Mouse (Mus musculus): Measurements from ENCODE around the gene Ssmem1. TPM values are rescaled to one million over a fixed set of nuclear protein-coding genes. Genes with fewer than 3 reads are reported as not detected.

Gene Ssmem1
- polyA plus RNA-seq, 1 experiment, result not detected

DNA sequence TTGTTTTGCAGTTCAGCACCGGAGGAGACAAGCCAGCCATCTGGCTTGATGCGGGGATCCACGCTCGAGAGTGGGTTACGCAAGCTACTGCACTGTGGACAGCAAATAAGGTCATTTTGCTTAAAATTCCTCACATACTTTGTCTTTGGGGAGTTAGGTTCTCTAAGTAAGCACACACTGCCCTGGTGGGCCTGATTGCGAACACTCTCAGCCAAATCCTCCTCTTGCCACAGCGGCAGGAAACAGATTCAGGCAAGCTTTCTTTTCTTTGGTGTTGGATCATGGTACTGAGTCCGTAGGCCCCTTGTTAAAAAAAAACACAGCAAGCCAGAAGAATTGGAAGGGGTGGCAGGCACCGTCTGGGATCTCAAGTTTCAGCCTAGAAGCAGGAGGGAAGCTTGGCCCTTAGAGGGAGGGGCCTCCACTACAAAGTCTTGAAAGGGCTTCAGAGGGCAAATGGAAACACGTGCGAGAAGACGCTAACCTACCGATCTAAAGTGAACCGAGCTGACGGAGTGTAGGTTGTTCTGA, 39.6 kb downstream of the Ssmem1 start:
- TF ChIP-seq POLR2A (IDR thresholded peaks at IDR 0.05; ENCODE audit: insufficient read depth, low read length) (no peak), CTCF (IDR thresholded peaks at IDR 0.05; ENCODE audit: low read depth, low read length) (no peak), EP300 (IDR thresholded peaks at IDR 0.05; ENCODE audit: insufficient read depth, low read depth, low read length) (no peak)
- Histone ChIP-seq H3K9ac (ENCODE audit: low read depth, poor library complexity, severe bottlenecking) (peak overlapping the region; percentile 15; the same call in 1 of the 2 replicates), H3K27ac (ENCODE audit: insufficient read depth, low read length) (peak overlapping the region; percentile 53; the same call in 1 of the 2 replicates), H3K4me3 (ENCODE audit: low read depth, low read length) (no peak overlapping the region), H3K27me3 (ENCODE audit: control insufficient read depth, insufficient read depth, low read length, poor library complexity, severe bottlenecking) (no peaks in the 10 kb centered on the region), H3K9me3 (replicated peaks; ENCODE audit: control insufficient read depth, insufficient read depth, low read length, poor library complexity, severe bottlenecking) (no peaks in the 10 kb centered on the region), H3K36me3 (ENCODE audit: control insufficient read depth, insufficient read depth, low read length, poor library complexity, severe bottlenecking) (no peaks in the 10 kb centered on the region), H3K4me1 (ENCODE audit: control insufficient read depth, insufficient read depth, low read length) (no peaks in the 10 kb centered on the region)

DNA sequence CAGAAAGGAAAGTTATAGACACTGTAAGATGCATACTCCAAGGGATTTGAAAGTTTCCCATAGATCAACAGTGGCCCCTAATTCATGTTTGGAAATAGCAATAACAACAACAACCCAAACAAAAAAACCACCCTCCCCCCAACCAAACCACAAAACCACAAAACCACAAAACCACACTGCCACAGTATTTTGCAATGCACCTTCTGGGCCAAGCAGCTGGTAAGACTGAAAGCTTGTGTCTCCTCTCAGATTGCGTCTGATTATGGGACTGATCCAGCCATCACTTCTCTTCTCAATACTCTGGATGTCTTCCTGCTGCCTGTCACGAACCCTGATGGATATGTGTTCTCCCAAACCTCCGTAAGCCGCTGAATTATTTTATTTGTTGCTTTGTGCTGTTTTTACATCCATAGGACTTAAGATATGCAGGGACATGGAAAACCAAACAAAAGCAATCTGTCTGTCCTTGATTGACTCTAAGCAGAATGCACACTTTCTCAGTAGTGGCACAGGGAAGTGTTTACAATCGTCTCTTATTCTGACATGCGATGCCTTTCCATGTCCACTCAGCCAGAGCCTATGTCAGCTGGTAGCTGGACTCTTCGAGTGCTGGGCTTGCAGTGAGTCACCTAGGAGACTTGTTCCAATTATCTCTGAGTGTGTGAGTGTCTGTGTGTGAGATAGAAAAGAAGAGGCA, 41.0 kb downstream of the Ssmem1 start:
- Histone ChIP-seq H3K36me3 (ENCODE audit: control insufficient read depth, insufficient read depth, low read length, poor library complexity, severe bottlenecking) (no peaks in the 10 kb centered on the region), H3K4me1 (ENCODE audit: control insufficient read depth, insufficient read depth, low read length) (no peaks in the 10 kb centered on the region), H3K27ac (ENCODE audit: insufficient read depth, low read length) (no peak overlapping the region), H3K9ac (ENCODE audit: low read depth, poor library complexity, severe bottlenecking) (no peak overlapping the region), H3K4me3 (ENCODE audit: low read depth, low read length) (no peak overlapping the region), H3K9me3 (replicated peaks; ENCODE audit: control insufficient read depth, insufficient read depth, low read length, poor library complexity, severe bottlenecking) (no peaks in the 10 kb centered on the region), H3K27me3 (ENCODE audit: control insufficient read depth, insufficient read depth, low read length, poor library complexity, severe bottlenecking) (no peaks in the 10 kb centered on the region)
- no peak for TF ChIP-seq CTCF (IDR thresholded peaks at IDR 0.05; ENCODE audit: low read depth, low read length)
- no peak for TF ChIP-seq POLR2A (IDR thresholded peaks at IDR 0.05; ENCODE audit: insufficient read depth, low read length)
- TF ChIP-seq EP300 (IDR thresholded peaks at IDR 0.05; ENCODE audit: insufficient read depth, low read depth, low read length), result no peak

DNA sequence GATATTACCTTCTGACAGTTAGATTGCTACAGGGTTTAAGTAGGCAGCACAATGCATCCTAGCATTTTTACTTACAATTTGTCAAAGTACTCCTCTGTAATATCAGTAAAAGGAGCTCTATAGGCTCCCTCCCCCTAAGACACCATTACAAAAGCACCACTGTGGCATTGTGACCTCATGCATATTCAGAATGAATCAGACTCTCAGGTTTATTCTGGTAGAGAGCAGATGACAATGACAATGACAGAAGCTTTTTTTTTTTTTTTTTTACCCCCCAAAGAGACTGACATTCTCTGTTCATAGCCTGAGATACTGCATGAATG, 41.5 kb downstream of the Ssmem1 start:
- no peak for TF ChIP-seq POLR2A (IDR thresholded peaks at IDR 0.05; ENCODE audit: insufficient read depth, low read length)
- no peak for TF ChIP-seq EP300 (IDR thresholded peaks at IDR 0.05; ENCODE audit: insufficient read depth, low read depth, low read length)
- TF ChIP-seq CTCF (IDR thresholded peaks at IDR 0.05; ENCODE audit: low read depth, low read length), result no peak
- Histone ChIP-seq H3K9me3 (replicated peaks; ENCODE audit: control insufficient read depth, insufficient read depth, low read length, poor library complexity, severe bottlenecking) (no peaks in the 10 kb centered on the region), H3K27me3 (ENCODE audit: control insufficient read depth, insufficient read depth, low read length, poor library complexity, severe bottlenecking) (no peaks in the 10 kb centered on the region), H3K4me3 (ENCODE audit: low read depth, low read length) (no peak overlapping the region), H3K27ac (ENCODE audit: insufficient read depth, low read length) (no peak overlapping the region), H3K36me3 (ENCODE audit: control insufficient read depth, insufficient read depth, low read length, poor library complexity, severe bottlenecking) (no peaks in the 10 kb centered on the region), H3K4me1 (ENCODE audit: control insufficient read depth, insufficient read depth, low read length) (no peaks in the 10 kb centered on the region), H3K9ac (ENCODE audit: low read depth, poor library complexity, severe bottlenecking) (no peak overlapping the region)

DNA sequence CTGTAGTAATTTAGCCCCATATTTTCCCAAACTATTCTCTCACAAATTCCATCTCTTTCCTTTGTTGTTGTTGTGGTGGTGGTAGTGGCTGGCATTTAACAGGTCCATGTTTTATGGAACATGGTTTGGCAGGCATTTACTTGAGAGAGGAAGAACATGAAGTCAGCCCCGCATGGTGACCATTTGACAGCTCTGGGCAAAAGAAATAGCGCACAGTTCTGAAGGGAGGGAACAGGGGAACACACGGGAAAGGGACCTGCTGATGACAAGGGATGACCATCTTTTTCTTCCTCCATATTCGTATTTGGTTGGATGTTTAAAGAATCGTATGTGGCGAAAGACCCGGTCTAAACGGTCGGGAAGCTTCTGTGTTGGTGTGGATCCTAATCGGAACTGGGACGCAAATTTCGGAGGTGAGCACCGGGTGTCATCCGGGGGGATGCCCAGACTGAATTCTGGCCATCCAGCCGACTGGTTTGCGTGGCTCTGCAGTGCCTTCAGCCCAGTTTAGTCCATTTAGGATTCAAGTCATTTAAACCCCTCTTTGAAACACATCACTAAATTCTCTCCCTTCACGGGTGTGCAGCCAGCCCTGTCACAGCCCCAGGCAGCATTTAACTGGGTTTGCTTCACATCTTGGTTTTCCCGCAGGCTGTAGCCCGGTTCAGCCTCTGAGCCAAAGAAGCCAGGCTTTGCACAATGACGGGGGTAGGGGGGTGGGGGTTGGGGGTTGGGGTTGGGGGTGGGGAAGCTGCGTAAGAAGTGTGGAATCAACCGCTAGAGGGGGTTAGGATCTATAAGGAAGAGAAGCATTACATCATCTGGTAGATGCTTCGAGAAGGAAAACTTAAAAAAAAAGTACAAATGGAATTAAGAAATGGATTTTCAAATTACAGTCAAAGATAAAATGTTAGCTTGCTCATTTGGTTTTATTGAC, 42.3 kb downstream of the Ssmem1 start:
- no peak overlapping the region for H3K9ac ChIP-seq (ENCODE audit: low read depth, poor library complexity, severe bottlenecking)
- no peaks in the 10 kb centered on the region for H3K36me3 ChIP-seq (ENCODE audit: control insufficient read depth, insufficient read depth, low read length, poor library complexity, severe bottlenecking)
- H3K27ac ChIP-seq (ENCODE audit: insufficient read depth, low read length), result no peak overlapping the region
- TF ChIP-seq EP300 (IDR thresholded peaks at IDR 0.05; ENCODE audit: insufficient read depth, low read depth, low read length) (no peak), CTCF (IDR thresholded peaks at IDR 0.05; ENCODE audit: low read depth, low read length) (no peak), POLR2A (IDR thresholded peaks at IDR 0.05; ENCODE audit: insufficient read depth, low read length) (no peak)
- H3K4me1 ChIP-seq (ENCODE audit: control insufficient read depth, insufficient read depth, low read length), result no peaks in the 10 kb centered on the region
- no peaks in the 10 kb centered on the region for H3K27me3 ChIP-seq (ENCODE audit: control insufficient read depth, insufficient read depth, low read length, poor library complexity, severe bottlenecking)
- no peaks in the 10 kb centered on the region for H3K9me3 ChIP-seq (replicated peaks; ENCODE audit: control insufficient read depth, insufficient read depth, low read length, poor library complexity, severe bottlenecking)
- H3K4me3 ChIP-seq (ENCODE audit: low read depth, low read length), result 0 out of 2 replicates have a peak overlapping the region, but pooled peaks have one; percentile 4

DNA sequence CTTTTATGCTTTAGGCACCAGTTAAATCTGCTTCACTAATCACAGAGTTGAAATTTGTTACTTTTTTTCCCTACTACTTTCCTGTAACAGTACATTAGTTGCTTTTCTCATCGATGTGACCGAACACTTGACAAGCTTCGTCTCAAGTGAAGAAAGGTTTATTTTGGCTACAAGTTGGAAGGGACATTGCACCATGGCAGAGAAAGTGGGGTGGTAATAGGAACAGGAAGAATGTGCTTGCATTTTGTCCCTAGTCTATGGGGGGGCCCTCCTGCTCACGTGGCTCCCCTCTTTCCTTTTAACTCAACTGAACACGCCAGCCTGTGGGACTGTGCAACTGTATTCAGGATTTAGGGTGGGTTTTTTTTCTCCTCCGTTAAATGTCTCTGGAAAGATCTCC, 43.0 kb downstream of the Ssmem1 start:
- Histone ChIP-seq H3K27ac (ENCODE audit: insufficient read depth, low read length) (no peak overlapping the region), H3K27me3 (ENCODE audit: control insufficient read depth, insufficient read depth, low read length, poor library complexity, severe bottlenecking) (no peaks in the 10 kb centered on the region), H3K4me3 (ENCODE audit: low read depth, low read length) (no peak overlapping the region), H3K9ac (ENCODE audit: low read depth, poor library complexity, severe bottlenecking) (no peak overlapping the region), H3K9me3 (replicated peaks; ENCODE audit: control insufficient read depth, insufficient read depth, low read length, poor library complexity, severe bottlenecking) (no peaks in the 10 kb centered on the region), H3K4me1 (ENCODE audit: control insufficient read depth, insufficient read depth, low read length) (no peaks in the 10 kb centered on the region), H3K36me3 (ENCODE audit: control insufficient read depth, insufficient read depth, low read length, poor library complexity, severe bottlenecking) (no peaks in the 10 kb centered on the region)
- TF ChIP-seq POLR2A (IDR thresholded peaks at IDR 0.05; ENCODE audit: insufficient read depth, low read length) (no peak), EP300 (IDR thresholded peaks at IDR 0.05; ENCODE audit: insufficient read depth, low read depth, low read length) (no peak)

Measured in ES-Bruce4 (cell line).